Mouse (Mus musculus) ovary, postnatal 14 days (tissue): ENCODE measurements at regions not wholly inside any gene's neighbourhood (a gene's known extent, or its start where the extent isn't known, plus 50 kb on each side); places are given as distances from the start of the nearest gene placed in this dataset.
"Not testable (repeated sequence)": the region's sequence is repeated elsewhere in the genome, so short reads cannot be mapped to it uniquely, and the experiment has no call there.

Source experiments
- DNase-seq: peaks from one replicate; pipeline ENCODE4 v3.0.0; 2022; ENCODE audit warnings: low spot score

DNA sequence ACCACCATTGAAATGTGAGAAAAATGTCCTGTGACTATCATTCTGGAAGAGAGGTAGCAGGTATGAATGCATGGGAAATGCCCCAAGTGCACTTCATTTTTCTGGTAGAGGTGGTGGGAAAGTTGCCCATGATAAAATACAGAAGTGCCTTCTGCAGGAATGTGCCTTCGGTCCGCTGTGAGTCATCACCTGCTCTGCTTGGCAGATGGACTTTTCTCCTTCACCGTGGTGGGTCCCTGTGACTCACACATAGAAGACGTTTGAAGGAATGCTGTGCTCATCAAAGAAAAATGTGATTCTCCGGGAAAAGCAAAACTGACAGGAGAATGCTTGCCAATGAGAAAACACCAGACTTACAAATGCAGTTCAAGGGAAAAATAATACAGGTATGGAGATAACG lies 126.8 kb downstream of the Tnfsf18 start:
- no peak for DNase-seq

- not testable (repeated sequence) for DNase-seq
Observed at GRCm38 (mm10) chr1:161614091-161614490, 119.6 kb downstream of the Tnfsf18 start.

DNA sequence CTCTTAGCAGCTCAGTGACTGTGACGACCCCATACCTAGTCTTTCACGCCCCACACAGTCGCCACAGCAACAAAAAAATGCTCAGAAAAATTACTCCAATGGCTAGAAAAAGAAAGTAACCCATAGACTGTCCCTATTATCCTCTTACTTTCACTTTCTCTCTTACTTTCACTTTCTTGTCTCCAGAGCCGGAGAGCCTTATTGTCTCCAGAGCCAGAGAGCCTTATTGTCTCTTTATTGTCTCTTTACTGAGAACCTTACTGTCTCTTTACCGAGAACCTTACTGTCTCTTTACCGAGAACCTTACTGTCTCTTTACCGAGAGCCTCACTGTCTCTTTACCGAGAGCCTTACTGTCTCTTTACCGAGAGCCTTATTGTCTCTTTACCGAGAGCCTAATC lies 119.2 kb downstream of the Tnfsf18 start:
- DNase-seq = not testable (repeated sequence)

GRCm38 (mm10) chr1:161607446-161607845 lies 113.0 kb downstream of the Tnfsf18 start:
- no peak for DNase-seq

DNA sequence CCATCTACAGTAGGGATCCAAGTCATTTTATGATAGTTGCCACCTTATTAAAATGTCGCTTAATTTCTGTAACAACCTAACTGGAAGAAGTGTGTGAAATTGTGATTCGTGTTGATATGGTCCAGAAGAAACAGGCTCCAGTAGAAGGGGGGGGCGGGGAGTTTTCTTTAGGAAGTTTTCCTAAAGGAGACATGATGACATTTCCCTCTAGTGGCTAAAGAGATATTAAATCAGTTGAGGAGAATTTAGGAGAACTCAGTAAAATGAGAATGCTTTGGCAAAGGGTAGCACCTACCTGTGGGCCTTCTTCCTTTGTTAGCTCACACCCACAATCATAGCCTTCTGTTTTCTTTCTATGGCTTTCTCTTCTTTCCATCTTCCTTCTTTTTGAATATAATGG lies 107.7 kb downstream of the Tnfsf18 start:
- no peak for DNase-seq

- DNase-seq = no peak
Observed at GRCm38 (mm10) chr1:161601167-161601566, 106.7 kb downstream of the Tnfsf18 start.

DNA sequence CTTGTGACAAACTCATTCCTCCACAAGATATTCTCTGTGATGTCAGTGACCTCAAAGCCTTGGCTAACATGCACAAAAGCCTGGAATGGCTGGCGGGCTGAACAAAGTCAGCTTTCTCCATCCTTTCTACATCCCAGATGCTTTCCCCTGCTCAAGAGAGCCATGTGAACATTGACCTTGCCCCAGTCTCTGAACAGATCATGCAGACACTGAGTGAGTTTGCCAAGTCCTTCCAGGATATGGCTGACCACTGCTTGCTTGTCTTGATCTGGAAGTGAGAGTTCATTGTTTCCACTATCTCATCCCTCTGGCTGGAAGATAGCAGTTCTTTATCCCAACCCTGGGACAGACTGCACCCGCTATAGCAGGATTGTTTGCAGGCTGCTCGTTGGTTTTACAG lies 103.7 kb downstream of the Tnfsf18 start:
- DNase-seq = no peak

- DNase-seq = no peak
Observed at GRCm38 (mm10) chr1:161576530-161576929, 82.1 kb downstream of the Tnfsf18 start.

- no peak for DNase-seq
Observed at GRCm38 (mm10) chr1:161575939-161576338, 81.5 kb downstream of the Tnfsf18 start.

DNA sequence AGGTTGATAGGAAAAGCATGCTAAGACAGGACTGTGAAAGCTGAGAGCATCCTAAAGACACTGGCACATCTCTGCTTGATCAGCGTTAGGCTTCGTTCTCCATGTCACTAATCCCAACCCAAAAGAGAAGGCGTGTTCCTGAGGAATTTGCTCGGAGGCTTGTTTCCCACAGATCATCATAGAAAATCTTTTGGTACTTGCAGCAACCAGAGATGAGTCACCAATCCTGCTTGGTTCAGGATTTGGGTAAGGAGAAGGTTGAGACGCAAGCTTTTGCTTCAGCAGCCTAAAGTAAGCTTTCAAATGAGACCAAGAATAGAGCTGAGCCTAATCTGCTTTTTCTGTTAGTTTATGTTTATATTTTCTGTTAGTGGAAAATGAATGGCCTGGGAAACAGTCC lies 80.7 kb downstream of the Tnfsf18 start:
- DNase-seq = no peak

DNA sequence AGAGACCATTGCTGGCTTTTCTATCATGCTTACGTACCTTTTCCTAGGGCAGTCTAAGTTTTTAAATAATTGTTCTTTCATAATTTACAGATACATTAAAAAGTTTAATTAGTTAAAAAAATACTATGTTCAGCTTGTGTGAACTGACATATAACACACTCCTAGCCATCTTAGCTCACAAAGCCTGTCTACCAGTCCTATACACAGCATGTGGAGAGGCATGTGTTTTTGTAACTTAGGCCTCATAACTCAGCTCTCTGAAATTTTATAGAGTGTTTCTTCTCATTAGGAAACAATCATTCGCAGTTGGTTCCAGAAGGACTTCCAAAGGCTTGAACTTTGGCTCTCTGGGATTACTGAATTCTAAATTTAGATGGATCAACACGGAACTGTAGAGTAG lies 76.3 kb downstream of the Tnfsf18 start:
- DNase-seq = no peak

GRCm38 (mm10) chr1:161567826-161568225 lies 73.4 kb downstream of the Tnfsf18 start:
- DNase-seq = no peak

- DNase-seq = no peak
Observed at GRCm38 (mm10) chr1:161560368-161560767, 65.9 kb downstream of the Tnfsf18 start.
